Mouse (Mus musculus) MN1 (cell line): ENCODE measurements around the gene Dok4.
"Not testable (repeated sequence)": the region's sequence is repeated elsewhere in the genome, so short reads cannot be mapped to it uniquely, and the experiment has no call there.

Source experiments
- DNase-seq: peaks from one replicate; pipeline ENCODE4 v3.0.0-alpha.2; 2016; ENCODE audit warnings: low spot score

The Dok4 gene

GRCm38 (mm10) chr8:94880742-94881141, 4.6 kb upstream of the Dok4 start:
- DNase-seq: no peak

GRCm38 (mm10) chr8:94876820-94877219, 690 bp upstream of the Dok4 start:
- no peak for DNase-seq

GRCm38 (mm10) chr8:94875871-94876150, 319 bp downstream of the Dok4 start:
- DNase-seq: no peak

- peak; percentile 59 for DNase-seq
Observed at GRCm38 (mm10) chr8:94875096-94875870, 847 bp downstream of the Dok4 start.

- DNase-seq: peak; percentile 79
Observed at GRCm38 (mm10) chr8:94874358-94874757, 1.8 kb downstream of the Dok4 start.

GRCm38 (mm10) chr8:94872576-94872975, 3.6 kb downstream of the Dok4 start:
- DNase-seq: no peak

- no peak for DNase-seq
Observed at GRCm38 (mm10) chr8:94872156-94872555, 4.0 kb downstream of the Dok4 start.

- DNase-seq: peak; percentile 68
Observed at GRCm38 (mm10) chr8:94871108-94871894, 4.8 kb downstream of the Dok4 start.

- peak; percentile 75 for DNase-seq
Observed at GRCm38 (mm10) chr8:94870474-94871107, 5.5 kb downstream of the Dok4 start.

GRCm38 (mm10) chr8:94870003-94870402, 6.1 kb downstream of the Dok4 start:
- no peak for DNase-seq

- DNase-seq: peak; percentile 63
Observed at GRCm38 (mm10) chr8:94869146-94869545, 7.0 kb downstream of the Dok4 start.

- no peak for DNase-seq
Observed at GRCm38 (mm10) chr8:94866921-94867320, 9.2 kb downstream of the Dok4 start.

- no peak for DNase-seq
Observed at GRCm38 (mm10) chr8:94865292-94865691, 10.8 kb downstream of the Dok4 start.

- DNase-seq: peak; percentile 52
Observed at GRCm38 (mm10) chr8:94863897-94864673, 12.0 kb downstream of the Dok4 start.

- DNase-seq: no peak
Observed at GRCm38 (mm10) chr8:94862487-94863220, 13.5 kb downstream of the Dok4 start.

- DNase-seq: peak; percentile 83
Observed at GRCm38 (mm10) chr8:94861352-94861910, 14.7 kb downstream of the Dok4 start.

- DNase-seq: peak; percentile 94
Observed at GRCm38 (mm10) chr8:94857346-94858173, 18.6 kb downstream of the Dok4 start, which contains the start of gene Polr2c. TSS of gene Polr2c (plus strand) at chr8:94857450.

GRCm38 (mm10) chr8:94857011-94857345, 19.2 kb downstream of the Dok4 start:
- DNase-seq: no peak

- DNase-seq: not testable (repeated sequence)
Observed at GRCm38 (mm10) chr8:94854761-94855160, 21.4 kb downstream of the Dok4 start.

- no peak for DNase-seq
Observed at GRCm38 (mm10) chr8:94850049-94850448, 26.1 kb downstream of the Dok4 start.
